Mouse (Mus musculus) frontal cortex, adult (tissue): ENCODE measurements around the gene Frmpd4.

Source experiments
- ATAC-seq: cut with Nextera tagmentation; 2 replicates; pipeline ENCODE4 v1.9.2; 2017; ENCODE audit warnings: mild to moderate bottlenecking, moderate library complexity, mixed read lengths; ENCODE audit not compliant: low TSS enrichment

Frmpd4 gene

GRCm38 (mm10) chrX:168124043-168124442 lies 453.0 kb downstream of the Frmpd4 start:
- no peak; the same call in 1 of the 2 replicates for ATAC-seq

- no peak; the same call in 1 of the 2 replicates for ATAC-seq
Observed at GRCm38 (mm10) chrX:168123589-168123965, 453.5 kb downstream of the Frmpd4 start.

- peak; percentile 85 for ATAC-seq
Observed at GRCm38 (mm10) chrX:168122806-168123588, 454.0 kb downstream of the Frmpd4 start.

DNA sequence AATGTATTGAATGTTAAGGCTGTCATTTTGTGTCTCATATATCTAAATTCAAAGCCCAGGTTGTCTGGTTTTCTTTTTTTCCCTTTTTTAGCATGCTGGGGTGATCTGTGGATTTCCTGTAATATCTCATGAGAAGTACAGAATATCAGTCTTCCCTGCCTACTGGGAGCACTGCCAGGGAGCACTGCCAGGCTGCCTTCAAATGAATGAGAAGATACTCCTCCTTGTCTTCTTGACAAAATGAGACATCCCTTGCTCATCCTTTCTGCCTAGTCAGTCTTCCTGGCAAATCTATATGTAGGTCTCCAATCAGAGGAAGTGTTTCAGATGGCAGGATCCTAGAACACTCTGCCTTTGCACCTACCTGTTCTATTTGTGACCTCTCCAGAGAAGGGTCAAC lies 535.4 kb downstream of the Frmpd4 start:
- ATAC-seq: peak; percentile 73; the same call in 1 of the 2 replicates

DNA sequence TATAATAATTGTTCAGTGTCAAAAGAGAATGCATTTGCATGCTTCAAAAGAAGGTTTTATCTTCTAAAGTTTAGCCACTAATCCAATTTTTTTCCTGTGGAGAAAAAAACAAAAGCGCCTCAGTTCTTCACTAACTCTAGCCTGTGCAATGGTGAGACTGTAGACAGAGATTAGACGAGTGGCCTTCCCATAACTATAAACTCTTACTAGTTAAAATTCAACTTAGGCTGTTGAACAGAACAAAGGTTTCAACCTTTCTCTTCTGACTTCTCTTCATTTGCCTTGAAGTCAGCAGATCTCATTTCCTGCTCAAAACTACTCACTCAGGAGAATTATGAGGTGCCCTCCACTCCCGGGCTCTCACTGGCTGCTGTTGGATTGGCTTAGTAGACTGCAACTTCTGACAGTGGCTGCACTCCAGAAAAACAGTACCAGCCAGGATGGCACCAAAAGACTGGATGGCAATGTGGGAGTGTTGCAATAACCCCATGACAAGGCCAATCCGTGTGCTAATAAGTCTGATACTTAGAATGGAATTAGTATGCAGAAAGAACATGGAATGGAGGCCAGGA lies 556.4 kb downstream of the Frmpd4 start:
- no peak for ATAC-seq

DNA sequence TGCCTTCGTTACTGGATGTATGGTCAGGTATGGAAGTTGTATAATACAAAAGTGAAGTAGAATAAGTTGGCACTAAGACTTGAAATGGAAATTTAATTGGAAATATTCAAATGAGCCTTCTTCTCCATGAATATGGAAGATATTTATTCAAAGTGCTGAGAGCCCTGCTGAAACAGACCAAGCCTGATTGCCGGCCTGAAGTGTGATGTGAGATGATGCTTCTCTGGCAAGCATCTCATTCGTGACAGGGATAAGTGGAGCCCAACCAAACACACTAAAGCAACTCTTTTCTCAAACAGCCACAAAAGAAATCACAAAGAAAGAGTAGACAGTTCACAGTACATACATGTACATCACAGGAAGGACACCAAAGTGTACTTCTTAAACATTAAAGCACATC lies 559.2 kb downstream of the Frmpd4 start:
- peak; percentile 59; the same call in 1 of the 2 replicates for ATAC-seq

DNA sequence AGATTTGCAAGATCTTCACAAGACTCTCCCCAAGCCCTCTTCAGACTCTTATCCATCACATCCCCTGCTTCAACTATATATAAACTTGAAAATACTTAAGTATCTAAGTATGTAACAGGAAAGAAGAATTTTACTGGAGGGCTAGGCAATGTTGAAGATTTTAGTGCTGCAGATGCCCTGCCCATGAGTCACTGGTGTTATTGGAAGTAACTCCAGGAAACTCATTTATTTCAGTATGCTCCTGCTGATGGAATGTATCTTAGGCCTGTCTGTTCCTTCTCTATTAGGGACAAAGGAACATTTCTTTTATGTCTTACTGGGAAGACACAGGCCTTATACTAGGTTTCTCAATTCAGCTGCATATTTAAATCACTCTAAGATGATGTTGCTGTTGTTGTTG lies 592.2 kb downstream of the Frmpd4 start:
- peak; percentile 62; the same call in 1 of the 2 replicates for ATAC-seq

DNA sequence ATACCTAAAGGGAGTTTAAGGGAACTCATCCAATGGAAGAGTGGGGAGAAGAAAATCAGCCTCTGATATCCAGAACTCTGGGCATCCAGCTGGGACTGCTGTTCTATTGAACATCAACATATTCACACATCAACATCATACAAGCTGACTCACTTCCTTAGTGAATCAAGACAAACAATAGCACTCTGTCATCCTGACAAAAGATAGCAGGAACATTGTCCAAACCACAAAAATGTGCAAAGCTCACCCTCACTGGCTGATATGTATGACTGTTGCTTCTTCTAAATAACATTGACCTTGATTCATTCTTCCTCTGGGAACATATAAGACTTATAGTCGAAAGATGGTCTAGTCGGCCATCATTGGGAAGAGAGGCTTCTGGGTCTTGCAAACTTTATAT lies 625.8 kb downstream of the Frmpd4 start:
- no peak for ATAC-seq

GRCm38 (mm10) chrX:167909483-167909882 lies 667.5 kb downstream of the Frmpd4 start:
- ATAC-seq: no peak

GRCm38 (mm10) chrX:167901046-167901445 lies 676.0 kb downstream of the Frmpd4 start:
- no peak for ATAC-seq

DNA sequence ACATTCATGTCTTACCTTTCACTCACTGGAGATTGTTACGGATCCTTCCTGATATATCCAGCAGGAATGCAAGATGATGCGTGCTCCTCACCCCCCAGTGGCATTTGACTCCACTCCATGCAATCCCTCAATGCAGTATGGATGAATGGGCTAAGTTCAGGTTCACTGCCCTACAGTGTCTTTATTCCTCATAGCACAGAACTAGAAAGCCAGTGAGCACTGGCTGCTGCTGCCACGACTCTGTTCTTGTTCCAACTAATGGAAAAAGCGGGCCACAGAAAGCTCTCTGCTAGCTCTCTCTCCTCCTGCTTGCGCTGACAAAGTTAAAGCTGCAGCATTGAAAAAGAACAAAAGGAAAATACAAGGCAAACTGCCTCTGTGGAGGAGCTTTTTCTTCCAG lies 722.2 kb downstream of the Frmpd4 start:
- ATAC-seq: peak; percentile 75

- ATAC-seq: no peak
Observed at GRCm38 (mm10) chrX:167832543-167832942, 744.5 kb downstream of the Frmpd4 start.

DNA sequence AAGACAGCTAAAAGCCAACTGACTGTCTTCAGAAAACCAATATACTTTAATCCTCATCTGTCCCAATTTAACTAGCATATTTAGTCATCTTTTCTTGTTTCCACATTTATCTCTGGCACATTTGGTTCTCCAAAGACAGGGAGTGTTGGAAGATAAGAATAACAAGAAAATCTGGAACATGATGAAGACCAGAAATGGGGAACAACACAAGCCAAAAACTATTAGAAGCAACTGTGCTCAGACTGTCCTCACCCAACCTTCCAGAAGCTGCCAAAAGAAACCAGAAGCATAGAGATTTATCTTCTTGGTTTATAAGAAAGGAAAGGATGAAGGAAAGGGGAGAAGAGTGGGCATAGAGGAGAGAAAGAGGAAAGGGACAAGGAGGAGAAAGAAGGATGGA lies 748.6 kb downstream of the Frmpd4 start:
- peak; percentile 97 for ATAC-seq

GRCm38 (mm10) chrX:167817363-167817762 lies 759.7 kb downstream of the Frmpd4 start:
- no peak for ATAC-seq

DNA sequence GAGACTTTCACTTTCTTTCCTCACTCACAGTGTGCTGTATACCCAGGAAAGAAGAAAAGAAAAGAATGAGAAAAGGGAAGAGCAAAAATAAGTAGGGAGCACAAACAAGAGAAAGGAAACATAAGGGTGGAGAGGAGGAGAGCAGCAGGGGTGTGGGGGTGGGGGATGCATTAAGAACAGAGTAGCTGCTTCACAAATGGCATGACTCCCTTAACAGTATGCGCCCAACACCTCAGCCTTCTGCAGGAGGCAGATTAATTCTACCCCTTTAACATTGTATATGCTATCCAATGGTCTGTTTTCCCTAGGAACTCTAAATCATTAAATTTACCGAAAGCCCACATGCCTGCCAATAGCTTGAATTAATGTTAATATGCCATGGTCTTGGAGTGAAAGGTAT lies 766.9 kb downstream of the Frmpd4 start:
- ATAC-seq: no peak

DNA sequence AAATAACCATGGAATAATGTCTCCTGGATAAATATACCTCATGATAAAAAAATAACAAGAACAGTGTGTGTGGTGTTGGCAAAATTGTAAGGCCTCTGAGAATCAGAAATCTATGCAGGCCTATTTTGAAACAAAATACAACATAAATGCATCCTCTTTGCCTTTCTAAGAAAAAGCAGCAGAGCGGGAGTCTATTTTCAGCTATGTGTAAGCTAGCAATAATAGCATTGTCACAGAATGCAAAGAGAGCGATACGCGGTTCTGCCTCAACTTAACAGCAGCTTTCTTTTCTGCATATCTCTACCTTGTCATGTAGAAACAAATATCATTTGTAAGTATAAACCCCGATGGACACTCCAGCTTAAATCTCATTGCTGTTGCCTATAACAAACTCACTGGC lies 768.5 kb downstream of the Frmpd4 start:
- peak; percentile 76 for ATAC-seq

DNA sequence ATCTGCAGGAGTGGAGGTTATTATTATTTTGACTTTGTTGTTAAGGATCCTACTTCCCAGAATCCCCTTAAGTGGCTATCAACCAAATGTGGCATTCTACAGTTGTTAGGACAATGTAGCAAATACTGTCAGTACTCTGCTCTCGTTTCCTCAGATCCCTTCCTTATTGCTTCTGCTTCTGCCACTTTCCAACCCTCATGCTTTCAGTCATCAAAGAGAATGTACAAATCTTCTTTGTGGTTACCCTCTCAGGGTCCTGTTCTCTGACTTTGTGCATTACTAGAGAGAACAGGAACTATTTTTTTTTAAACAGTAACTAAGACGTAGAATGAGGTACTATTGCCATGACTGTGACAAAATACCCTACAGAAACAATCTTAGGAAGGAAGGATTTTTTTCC lies 788.3 kb downstream of the Frmpd4 start:
- no peak for ATAC-seq

- ATAC-seq: no peak
Observed at GRCm38 (mm10) chrX:167783526-167783925, 793.5 kb downstream of the Frmpd4 start.

DNA sequence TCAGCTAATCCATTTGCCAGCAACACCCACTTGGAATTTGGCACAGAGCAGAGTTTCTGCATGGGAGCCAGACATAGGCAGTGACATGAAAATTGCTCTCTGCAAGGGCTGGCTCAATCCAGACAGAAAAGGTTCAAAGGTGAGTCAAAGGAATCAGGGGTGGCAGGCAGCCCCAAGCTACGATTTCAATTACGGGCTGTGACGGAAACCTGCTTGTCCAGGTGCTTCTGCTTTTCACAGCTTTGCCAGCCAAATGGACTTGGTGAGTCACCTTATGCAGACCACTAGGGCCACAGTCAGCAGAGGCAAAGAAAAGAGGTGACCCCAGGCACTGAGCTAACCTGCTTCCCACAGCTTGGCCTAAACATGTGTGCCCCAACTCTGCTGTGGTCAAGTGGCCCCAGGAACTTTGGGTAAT lies 857.5 kb downstream of the Frmpd4 start:
- ATAC-seq: no peak

GRCm38 (mm10) chrX:167719092-167719491 lies 857.9 kb downstream of the Frmpd4 start:
- no peak for ATAC-seq

- no peak for ATAC-seq
Observed at GRCm38 (mm10) chrX:167654806-167655495, 922.1 kb downstream of the Frmpd4 start.

DNA sequence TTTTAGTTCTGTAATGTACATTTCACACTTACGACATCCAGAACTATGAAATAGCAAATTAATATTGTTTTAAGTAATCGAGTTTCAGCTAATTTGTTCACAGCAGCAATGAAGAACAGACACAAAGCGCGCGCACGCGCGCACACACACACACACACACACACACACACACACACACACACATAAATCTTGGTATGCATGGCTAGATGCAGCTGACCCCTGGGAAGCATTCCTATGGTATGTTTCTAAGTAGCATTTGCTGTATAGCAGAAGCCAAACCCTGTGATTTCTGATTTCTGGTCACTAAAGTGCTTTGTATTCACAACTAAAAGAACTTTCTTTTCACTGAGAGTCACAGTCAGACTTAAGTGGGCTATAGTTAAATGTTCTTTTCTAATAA lies 922.8 kb downstream of the Frmpd4 start:
- ATAC-seq: no peak
